Mouse (Mus musculus) liver, adult (tissue): ENCODE data around the gene Cbarp.

Experiments used
- GATA4 ChIP-seq: IDR thresholded peaks from 2 replicates; pipeline ENCODE4 v1.6.1; 2014; ENCODE audit warnings: mild to moderate bottlenecking, low read length; ENCODE audit not compliant: insufficient replicate concordance

The Cbarp gene

GRCm38 (mm10) chr10:80140666-80141035 is at the start of gene Cbarp:
Gene Cbarp (minus strand): TSS chr10:80140835.
- no peak for TF ChIP-seq GATA4

GRCm38 (mm10) chr10:80189999-80190398 is 49.4 kb upstream of the Cbarp start:
- TF ChIP-seq GATA4 = no peak

- no peak for TF ChIP-seq GATA4
These were observed 47.9 kb upstream of the Cbarp start for GRCm38 (mm10) chr10:80188453-80189024.

GRCm38 (mm10) chr10:80187739-80188138 is 47.1 kb upstream of the Cbarp start:
- TF ChIP-seq GATA4 = no peak

GRCm38 (mm10) chr10:80186649-80187048 is 46.0 kb upstream of the Cbarp start:
- no peak for TF ChIP-seq GATA4

GRCm38 (mm10) chr10:80182547-80182946 is 41.9 kb upstream of the Cbarp start:
- TF ChIP-seq GATA4 = no peak

GRCm38 (mm10) chr10:80180823-80181222 is 40.2 kb upstream of the Cbarp start:
- no peak for TF ChIP-seq GATA4

GRCm38 (mm10) chr10:80180288-80180687 is 39.7 kb upstream of the Cbarp start:
- no peak for TF ChIP-seq GATA4

- TF ChIP-seq GATA4 = no peak
These were observed 38.7 kb upstream of the Cbarp start, which contains the start of gene Efna2 for GRCm38 (mm10) chr10:80179068-80180051. Gene Efna2 (plus strand): TSS chr10:80179482.

GRCm38 (mm10) chr10:80177441-80178279 is 37.0 kb upstream of the Cbarp start:
- no peak for TF ChIP-seq GATA4

- TF ChIP-seq GATA4 = no peak
These were observed 35.7 kb upstream of the Cbarp start for GRCm38 (mm10) chr10:80176270-80176834.

- no peak for TF ChIP-seq GATA4
These were observed 35.1 kb upstream of the Cbarp start for GRCm38 (mm10) chr10:80175536-80176269.

GRCm38 (mm10) chr10:80174705-80175104 is 34.1 kb upstream of the Cbarp start:
- no peak for TF ChIP-seq GATA4

GRCm38 (mm10) chr10:80173955-80174640 is 33.5 kb upstream of the Cbarp start:
- TF ChIP-seq GATA4 = no peak
